Mouse (Mus musculus) heart, adult 11 months (tissue): ENCODE results near the gene Dtd1.

Experiments
- DNase-seq: peaks from one replicate; pipeline ENCODE4 v3.0.0; 2022

Dtd1 gene

DNA sequence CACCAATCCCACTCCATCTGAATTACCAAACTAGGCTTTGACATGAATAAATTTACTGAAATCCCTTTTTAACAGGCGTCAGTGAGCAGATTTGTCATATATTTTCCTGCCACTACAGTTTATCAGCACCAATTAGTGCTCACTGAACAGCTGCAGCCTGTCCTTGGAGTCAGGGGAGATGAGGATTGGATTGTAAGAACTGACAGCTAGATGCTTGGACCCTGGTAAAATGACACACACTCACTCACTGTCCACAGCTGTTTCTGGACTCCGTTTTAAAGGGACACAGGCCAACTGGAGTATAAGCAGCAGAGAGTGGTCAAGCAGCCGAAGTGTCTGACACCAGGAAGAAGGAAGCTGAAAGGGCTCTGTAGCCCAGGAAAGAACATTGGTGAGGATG, 169.9 kb downstream of the Dtd1 start:
- DNase-seq = peak; percentile 93

DNA sequence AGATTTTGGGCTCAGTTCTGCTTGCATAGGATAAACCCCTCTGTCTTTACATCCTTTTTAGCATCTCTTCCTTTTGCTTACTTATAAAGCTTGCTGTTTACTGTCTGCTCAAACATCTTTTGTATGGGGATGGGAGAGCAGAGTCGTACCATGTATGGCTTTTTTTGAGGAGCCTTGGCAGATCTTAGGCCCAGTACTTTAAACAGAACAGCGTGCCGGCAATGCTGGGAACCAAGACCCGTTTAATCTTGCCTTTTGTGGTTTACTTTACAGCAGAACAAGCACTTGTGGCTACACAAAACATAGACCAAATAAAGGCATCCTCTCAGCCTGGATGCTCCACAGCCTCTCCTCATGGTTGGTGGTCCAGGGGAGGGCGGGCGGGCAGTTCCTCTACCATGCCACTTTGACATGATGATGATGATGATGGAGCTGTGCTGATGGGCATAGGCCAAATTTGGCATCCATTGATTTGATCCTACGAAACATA, 170.8 kb downstream of the Dtd1 start:
- peak; percentile 23 for DNase-seq

DNA sequence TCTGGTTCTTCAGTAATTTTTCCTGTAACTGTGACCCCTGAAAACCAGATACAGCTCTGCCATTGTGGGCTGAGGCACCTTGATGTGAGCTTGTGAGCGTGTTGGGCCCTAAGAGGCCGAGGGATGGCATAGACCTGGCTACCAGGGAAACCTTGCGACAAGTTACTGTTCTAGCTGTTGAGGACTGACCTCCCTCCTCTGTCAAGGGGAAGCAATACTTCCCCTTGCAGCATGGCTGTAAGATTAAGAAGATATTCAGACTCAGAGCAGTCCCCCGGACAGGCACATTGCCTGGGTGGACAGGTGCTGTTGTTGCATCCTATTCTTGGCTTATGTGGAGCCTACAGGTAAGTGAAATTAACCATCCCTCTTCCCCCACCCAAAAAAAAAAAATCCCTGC, 172.1 kb downstream of the Dtd1 start:
- peak; percentile 79 for DNase-seq

DNA sequence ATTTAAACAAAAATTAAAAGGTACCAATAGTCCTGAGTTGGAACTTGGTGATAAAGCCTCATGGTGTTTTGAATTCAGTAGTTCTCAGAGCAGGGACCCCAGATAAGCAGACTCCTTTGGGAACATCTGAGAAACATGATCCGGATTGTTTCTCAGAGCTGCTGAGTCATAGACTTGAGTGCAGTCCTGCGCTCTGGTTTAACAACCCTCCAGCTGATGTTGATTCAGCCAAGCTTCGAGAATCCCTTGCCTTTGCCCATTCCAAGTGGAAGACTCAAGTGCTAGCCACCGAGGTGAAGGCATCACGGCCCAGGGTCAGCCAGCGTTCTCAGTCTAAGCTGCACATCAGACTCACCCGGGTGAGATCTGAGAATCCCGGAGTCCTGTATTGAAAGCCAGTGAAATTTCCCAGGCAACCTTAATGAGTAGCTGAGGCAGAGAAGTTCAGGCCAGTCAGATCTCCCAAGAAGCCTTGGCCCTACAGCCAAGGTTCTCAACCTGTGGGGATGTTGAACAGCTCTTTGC, 175.0 kb downstream of the Dtd1 start:
- peak; percentile 93 for DNase-seq

DNA sequence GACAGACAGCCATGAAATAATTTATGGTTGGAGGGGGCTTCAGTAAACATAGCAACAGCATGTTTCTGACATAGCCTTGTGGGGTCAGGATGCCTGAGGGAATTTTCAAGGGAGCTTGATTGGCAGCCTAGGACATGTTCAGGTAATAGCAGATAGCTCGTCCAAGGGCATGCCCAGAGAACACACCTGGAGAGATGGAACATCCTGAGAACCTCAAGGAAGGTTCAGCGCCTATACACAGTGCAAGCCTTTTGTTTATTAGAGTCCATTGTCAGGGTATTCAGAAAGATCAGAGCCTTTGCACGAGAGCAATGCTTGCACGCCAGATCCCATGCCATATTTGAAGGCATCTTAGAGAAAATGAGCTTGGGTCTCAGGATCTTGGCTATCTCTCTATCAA, 175.9 kb downstream of the Dtd1 start:
- DNase-seq = peak; percentile 66

DNA sequence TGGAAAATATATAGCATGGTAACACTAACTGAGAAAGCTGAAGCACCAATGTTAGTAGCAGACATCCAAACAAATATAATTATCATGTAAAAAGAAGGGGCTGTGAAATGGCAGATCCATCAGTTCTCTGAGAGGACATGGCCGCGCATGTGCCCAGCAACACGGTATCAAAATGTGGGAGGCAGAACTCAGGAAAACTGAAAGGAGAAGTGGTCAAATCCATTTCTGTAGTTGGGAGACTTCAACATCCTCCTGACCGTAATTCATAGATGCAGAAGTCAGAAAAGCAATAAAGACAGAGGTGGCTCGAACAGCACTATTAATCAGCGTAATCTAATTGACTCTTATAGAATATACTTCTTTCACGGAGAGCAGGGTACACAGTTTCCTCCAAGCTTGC, 179.6 kb downstream of the Dtd1 start:
- peak; percentile 24 for DNase-seq

DNA sequence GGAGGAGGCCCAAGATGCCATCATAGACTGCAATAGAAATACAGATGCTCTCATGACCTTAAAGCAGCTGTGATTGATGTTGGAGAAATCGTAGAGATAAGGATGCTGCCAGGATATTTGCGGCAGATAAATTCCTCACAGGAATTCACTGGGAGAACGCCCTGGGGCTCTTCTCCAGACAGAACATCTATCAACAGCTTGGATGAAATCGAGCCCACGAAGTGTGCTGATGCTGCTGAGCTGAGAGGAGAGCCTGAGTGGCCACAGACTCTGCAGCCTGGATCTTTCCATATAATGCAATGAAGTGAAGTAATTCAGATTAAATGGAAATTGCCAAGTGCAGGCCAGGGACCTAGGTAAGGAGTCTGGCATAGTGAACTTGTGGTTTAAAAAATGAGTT, 181.0 kb downstream of the Dtd1 start:
- DNase-seq = peak; percentile 76

DNA sequence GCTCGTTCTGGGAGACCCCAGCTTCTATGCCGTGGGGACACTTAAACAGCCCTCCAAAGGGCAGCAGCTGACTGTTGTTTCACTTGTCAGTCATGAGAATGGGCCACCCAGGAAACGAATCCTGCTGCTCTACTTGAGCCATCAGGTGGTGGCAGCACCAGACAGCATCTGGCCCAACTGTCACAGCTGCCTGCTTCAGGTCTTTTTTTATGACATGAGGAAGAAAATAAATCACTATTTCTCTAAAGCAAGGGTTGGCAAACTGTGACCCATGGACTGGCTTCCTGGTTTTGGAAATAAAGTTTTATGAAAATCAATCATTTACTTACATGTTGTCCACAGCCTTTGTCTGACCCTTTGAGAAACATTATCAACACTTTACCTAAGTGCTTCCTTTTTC, 182.2 kb downstream of the Dtd1 start:
- DNase-seq = peak; percentile 69

DNA sequence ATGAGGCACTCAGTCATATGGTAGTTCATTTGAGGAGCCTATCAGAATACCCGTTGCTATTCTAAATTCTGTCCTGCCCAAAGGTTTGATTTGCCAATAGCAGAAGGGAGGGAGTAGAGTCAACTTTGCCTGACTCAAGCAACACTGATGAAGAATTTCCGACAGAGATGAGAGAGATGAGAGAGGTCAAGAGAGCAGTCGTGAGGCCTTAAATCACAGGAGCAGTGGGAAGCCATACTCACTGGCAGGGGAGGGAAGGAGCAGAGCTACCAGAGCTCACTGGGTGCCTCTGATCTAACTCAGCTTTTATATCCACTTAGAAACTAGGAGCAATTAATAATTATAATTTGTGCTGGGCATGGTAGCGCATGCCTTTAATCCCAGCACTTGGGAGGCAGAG, 182.8 kb downstream of the Dtd1 start:
- DNase-seq = peak; percentile 63

DNA sequence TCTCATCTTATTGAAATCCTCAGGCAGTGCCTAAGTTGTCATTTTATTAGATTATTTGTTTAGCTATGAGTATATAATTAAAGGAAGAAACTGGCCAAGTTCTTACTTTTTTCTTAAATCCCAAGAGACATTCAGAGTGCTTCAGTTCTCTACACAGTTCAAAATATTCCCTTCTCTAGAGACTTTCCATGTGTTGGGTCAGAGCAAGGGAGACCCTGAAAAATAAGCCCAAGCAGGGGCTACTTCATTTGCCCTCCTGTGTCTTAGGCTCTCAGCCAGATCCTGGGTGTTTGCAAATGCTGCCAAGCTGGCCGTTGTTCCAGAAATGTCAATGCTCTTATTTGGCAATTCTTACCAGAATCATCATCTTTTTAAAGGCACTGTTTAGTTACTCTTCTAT, 183.5 kb downstream of the Dtd1 start:
- DNase-seq = peak; percentile 46

DNA sequence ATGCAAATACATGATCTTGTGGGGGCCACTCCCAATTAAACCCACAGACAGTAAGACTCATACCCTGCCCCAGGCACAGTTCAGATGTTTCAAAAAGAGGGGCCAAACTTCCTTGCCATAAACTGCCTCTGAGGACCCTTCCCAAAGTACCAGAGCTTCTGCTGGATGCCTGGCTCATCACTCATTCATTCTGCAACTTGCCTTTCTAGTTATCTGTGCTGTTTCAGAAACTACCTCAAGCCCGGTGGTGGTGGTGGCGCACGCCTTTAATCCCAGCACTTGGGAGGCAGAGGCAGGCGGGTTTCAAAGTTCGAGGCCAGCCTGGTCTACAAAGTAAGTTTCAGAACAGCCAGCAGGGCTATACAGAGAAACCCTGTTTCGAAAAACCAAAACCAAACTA, 184.1 kb downstream of the Dtd1 start:
- DNase-seq = peak; percentile 64

DNA sequence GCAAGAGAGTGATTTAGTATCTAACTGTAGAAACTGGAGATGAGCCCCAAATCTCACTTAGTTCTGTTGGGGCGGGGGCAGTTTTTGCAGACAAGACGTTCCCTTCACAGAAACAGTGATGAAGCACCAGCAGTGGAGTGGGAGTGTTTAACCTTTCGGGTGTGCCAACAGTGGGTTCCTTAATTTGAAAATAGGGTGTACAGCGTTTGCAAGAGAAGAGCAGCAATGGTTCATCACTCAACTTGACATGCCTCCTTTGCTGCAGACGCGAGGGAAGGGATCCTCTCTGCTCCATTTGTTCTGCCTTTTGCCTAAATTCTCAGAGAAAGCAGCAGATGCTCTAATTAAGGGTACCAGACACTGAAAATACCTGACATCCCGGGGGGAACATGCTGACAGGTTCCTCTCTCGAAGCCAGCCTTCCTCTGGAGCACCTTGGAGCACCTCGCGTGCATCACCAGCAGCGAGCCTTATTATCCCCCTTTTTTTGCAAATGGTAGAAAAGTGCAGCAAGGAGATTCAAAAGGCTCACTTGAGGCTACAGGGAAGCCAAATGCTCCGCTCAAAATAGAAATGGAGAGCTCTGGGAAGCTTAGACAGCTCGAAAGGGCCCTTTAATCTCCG, 192.1 kb downstream of the Dtd1 start:
- DNase-seq = peak; percentile 76

DNA sequence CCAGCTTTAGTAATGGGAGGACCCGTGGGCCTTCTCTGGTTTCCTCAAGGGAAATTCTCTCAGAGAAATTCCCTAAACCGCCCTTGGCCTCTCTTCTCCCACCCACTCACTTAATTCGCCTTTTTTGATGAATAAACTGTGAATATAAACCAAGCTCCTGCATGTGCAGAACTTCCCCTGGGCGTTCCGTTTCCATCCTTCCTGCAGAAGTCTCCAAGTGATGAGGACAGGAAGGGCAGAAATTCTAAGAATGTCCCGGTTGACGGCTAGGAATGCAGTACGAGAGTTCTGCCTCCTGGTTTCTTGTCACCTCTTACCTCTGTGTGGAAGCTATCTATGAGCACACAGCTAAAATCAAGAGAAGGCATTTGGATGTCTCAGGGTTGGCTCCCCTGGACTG, 197.8 kb downstream of the Dtd1 start:
- DNase-seq = peak; percentile 83

DNA sequence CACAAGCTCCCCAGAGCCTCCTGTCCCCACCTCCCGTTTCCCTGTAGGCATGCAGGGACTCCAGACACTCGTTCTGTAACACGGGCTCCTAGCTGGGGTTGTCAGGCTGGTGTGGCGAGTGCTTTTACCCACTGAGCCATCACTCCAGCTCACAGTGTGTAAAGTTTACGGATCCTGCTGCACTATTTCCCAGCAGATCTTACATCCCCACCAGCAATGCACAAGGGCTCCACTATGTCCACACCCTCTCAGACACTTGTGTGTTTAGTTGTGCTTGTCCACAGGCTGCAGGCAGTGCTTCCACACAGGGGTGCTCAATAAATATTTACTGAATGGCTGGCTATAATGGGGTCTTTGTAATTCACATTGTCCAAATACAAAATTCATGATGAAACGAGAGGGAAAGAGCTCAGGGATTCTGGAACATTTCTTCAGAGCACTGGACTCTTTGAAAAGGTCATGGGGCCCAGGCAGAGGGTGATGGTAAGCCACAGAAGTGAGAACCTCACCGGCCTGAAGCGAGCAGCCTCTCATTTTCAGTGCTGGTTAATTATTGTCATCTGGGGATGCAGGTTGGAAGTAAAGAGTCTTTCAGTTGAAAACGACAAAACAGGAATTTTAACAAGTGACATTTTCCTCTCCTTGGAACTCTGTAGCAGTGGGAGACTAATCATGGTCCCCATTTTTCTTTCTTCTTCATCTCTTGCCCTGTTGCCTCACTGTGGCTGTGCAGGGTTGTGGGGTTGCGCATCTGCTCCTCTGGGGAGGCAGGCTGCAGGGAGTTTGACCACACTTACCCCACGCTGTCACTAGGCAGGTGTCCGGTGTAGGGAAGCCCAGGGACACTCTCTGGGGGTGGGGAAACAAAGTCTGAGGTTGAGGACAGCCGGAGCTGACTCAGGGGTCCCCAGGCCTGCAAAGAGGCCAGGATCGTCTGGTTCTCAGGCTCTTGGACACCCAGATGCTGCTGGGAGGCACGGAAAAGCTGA, 208.4 kb downstream of the Dtd1 start:
- DNase-seq = peak; percentile 68
